Mouse (Mus musculus): Measurements from ENCODE around the gene Cxadr.

DNA sequence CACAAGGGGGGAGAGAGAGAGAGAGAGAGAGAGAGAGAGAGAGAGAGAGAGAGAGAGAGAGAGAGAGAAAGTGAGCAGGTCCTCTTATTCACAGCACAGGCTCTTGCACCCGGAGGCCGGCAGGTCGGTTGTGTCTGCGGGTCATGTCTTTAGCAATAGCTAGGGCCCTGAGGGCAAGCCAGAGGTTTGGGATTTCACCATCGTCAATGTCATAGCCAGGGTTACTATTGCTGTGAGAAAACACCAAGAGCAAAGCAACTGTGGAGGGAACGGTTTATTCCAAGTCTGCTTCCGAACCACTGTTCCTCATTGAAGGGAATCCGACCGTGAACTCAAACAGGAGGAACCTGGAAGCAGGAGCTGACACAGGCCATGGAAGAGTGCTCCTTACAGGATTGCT, 5.2 kb upstream of the Cxadr start:
- no peak for TF ChIP-seq CTCF (IDR thresholded peaks at IDR 0.05; ENCODE audit: low read depth, low read length)
- no peak for TF ChIP-seq TAL1 (conservative IDR thresholded peaks at IDR 0.05; ENCODE audit: low read depth, low read length)
- no peak for TF ChIP-seq GATA1 (IDR thresholded peaks at IDR 0.05; ENCODE audit: borderline replicate concordance, low read length)
- no peak for TF ChIP-seq GATA2 (IDR thresholded peaks at IDR 0.05; ENCODE audit: borderline replicate concordance, low read depth, low read length)
- no peak for TF ChIP-seq POLR2AphosphoS5 (IDR thresholded peaks at IDR 0.05; ENCODE audit: insufficient replicate concordance, low read depth, low read length)

Data from G1E (cell line).